8 mouse cellular contexts compared by ENCODE assay signal in genomic region chr5:24739141-24739753, GRCm38 (mm10). TPM values are rescaled to one million over a fixed set of nuclear protein-coding genes. Genes with fewer than 3 reads are reported as not detected.
DNase-seq lines count a peak whose midpoint lies in the region; ATAC-seq and TF ChIP-seq lines count a peak whose summit lies in the region.

No protein-coding gene starts in this region.

- DNase-seq in 416B (ENCODE audit: low read depth) = peak; percentile 86
- DNase-seq in heart, adult 11 months = peak; percentile 99
- DNase-seq in kidney, adult 2 months = peak; percentile 84
- DNase-seq in liver, embryonic 11.5 days (ENCODE audit: low spot score) = peak; percentile 58
- DNase-seq in right cerebral cortex, adult 2 months (ENCODE audit: low spot score in 2 of 2) = peak; percentile 19 to 22
- DNase-seq in thymus, postnatal 36 days = peak; percentile 55 to 59
- DNase-seq in retina, postnatal 1 day = no peak

- no peaks in the 10 kb centered on the region for H3K27me3 ChIP-seq in kidney, adult 2 months (replicated peaks; ENCODE audit: control insufficient read depth, insufficient read depth, low read length)
- no peaks in the 10 kb centered on the region for H3K27me3 ChIP-seq in liver, embryonic 11.5 days (replicated peaks; ENCODE audit: control insufficient read depth, insufficient read depth, low read length)

- H3K9ac ChIP-seq in liver, embryonic 11.5 days (ENCODE audit: low read depth, low read length) = no peak overlapping the region

- no peaks in the 10 kb centered on the region for H3K36me3 ChIP-seq in kidney, adult 2 months (ENCODE audit: control insufficient read depth, insufficient read depth, low read length)
- no peaks in the 10 kb centered on the region for H3K36me3 ChIP-seq in liver, embryonic 11.5 days (ENCODE audit: control insufficient read depth, insufficient read depth, low read length)

- no peaks in the 10 kb centered on the region for H3K4me1 ChIP-seq in kidney, adult 2 months (ENCODE audit: control insufficient read depth, insufficient read depth, low read length)
- H3K4me1 ChIP-seq in liver, embryonic 11.5 days (replicated peaks; ENCODE audit: control insufficient read depth, insufficient read depth, low read length) = peaks cover 5% of the 10 kb centered on the region; the same call in 1 of the 2 replicates

- TF ChIP-seq POLR2A in kidney, adult 2 months (IDR thresholded peaks at IDR 0.05; ENCODE audit: low read depth, low read length) = no peak

- H3K27ac ChIP-seq in kidney, adult 2 months (ENCODE audit: insufficient read depth, low read depth, low read length) = peak overlapping the region; percentile 32
- peak overlapping the region; percentile 50 for H3K27ac ChIP-seq in liver, embryonic 11.5 days (ENCODE audit: low read depth, low read length)

- no peak for TF ChIP-seq CTCF in kidney, adult 2 months (conservative IDR thresholded peaks at IDR 0.05; ENCODE audit: insufficient read depth, insufficient read length, low read depth, low read length)

- no peak overlapping the region for H3K4me3 ChIP-seq in kidney, adult 2 months (ENCODE audit: insufficient read depth, low read depth, low read length)
- no peak overlapping the region for H3K4me3 ChIP-seq in liver, embryonic 11.5 days (ENCODE audit: low read depth, low read length)

- WGBS in kidney, adult 2 months = 57% methylated on average over 15 of the region's 15 CpGs
- 20% methylated on average over 15 of the region's 15 CpGs for WGBS in liver, embryonic 11.5 days

- peak; percentile 71 for ATAC-seq in CD4-positive, CD25-positive, alpha-beta regulatory T cell, adult 4 months
- ATAC-seq in liver, embryonic 11.5 days (replicated peaks; ENCODE audit: low FRiP score) = peak; percentile 39; the same call in 1 of the 2 replicates

- H3K9me3 ChIP-seq in liver, embryonic 11.5 days (ENCODE audit: control insufficient read depth, low read length) = no peaks in the 10 kb centered on the region

- H3K4me2 ChIP-seq in liver, embryonic 11.5 days = peak overlapping the region; percentile 13

RNA-seq across cellular contexts. Expression of gene Wdr86, which starts 8.7 kb away (rescaled TPM):
- under 1 TPM; 0.39 to 0.91 TPM for polyA plus RNA-seq in CD4-positive, CD25-positive, alpha-beta regulatory T cell, adult 4 months (2017; shearing (Covaris generic))
- 7.0 and 8.6 TPM in 2 replicates for polyA plus RNA-seq in kidney, adult 2 months (2012; rRNA removed)
- 9.8 and 11.2 TPM in 2 replicates for polyA plus RNA-seq in liver, embryonic 11.5 days (2014; fragmentation: Nextera tagmentation; extraction: Ambion mirVana)

RNA-seq across cellular contexts. Expression of gene Crygn, which starts 18.6 kb away (rescaled TPM):
- polyA plus RNA-seq in CD4-positive, CD25-positive, alpha-beta regulatory T cell, adult 4 months (2017; shearing (Covaris generic)) = 1 to 10 TPM in 1 of 2 experiments, not detected in 1; 1.8 TPM
- polyA plus RNA-seq in kidney, adult 2 months (2012; rRNA removed) = 0.14 and 1.4 TPM in 2 replicates
- not detected in 2 replicates for polyA plus RNA-seq in liver, embryonic 11.5 days (2014; fragmentation: Nextera tagmentation; extraction: Ambion mirVana)

RNA-seq across cellular contexts. Expression of gene Nub1, which starts 53.9 kb away (rescaled TPM):
- 100 to 1,000 TPM in 1 of 2 experiments, 10 to 100 TPM in 1; 83.4 to 107 TPM for polyA plus RNA-seq in CD4-positive, CD25-positive, alpha-beta regulatory T cell, adult 4 months (2017; shearing (Covaris generic))
- polyA plus RNA-seq in kidney, adult 2 months (2012; rRNA removed) = 37.5 and 46.9 TPM in 2 replicates
- 26.6 and 29.1 TPM in 2 replicates for polyA plus RNA-seq in liver, embryonic 11.5 days (2014; fragmentation: Nextera tagmentation; extraction: Ambion mirVana)
